Mouse (Mus musculus) heart, adult 2 months (tissue): Measurements from ENCODE around the gene Trem1. TPM values are rescaled to one million over a fixed set of nuclear protein-coding genes. Genes with fewer than 3 reads are reported as not detected.

Experiments used
- DNase-seq, 2 experiments: peaks; one replicate each; pipeline ENCODE4 v3.0.0; 2021
- H3K27ac ChIP-seq: fragments of 200-600 bp; 2 replicates; pipeline ENCODE4 v1.8.1; 2022
- H3K27me3 ChIP-seq: fragments of 200-500 bp; 2 replicates; pipeline ENCODE4 v1.6.1; 2012; ENCODE audit warnings: mild to moderate bottlenecking, low read length, inconsistent platforms, mixed read lengths; ENCODE audit not compliant: control insufficient read depth, insufficient read depth
- H3K36me3 ChIP-seq: fragments of 200-500 bp; 2 replicates; pipeline ENCODE4 v1.6.1; 2012; ENCODE audit warnings: low read length, inconsistent platforms; ENCODE audit not compliant: control insufficient read depth, insufficient read depth
- H3K4me1 ChIP-seq: fragments of 200-500 bp; 2 replicates; pipeline ENCODE4 v1.6.1; 2011; ENCODE audit warnings: low read length; ENCODE audit not compliant: control insufficient read depth, insufficient read depth
- H3K4me3 ChIP-seq: fragments of 200-600 bp; 2 replicates; pipeline ENCODE4 v1.8.1; 2022
- H3K79me2 ChIP-seq: fragments of 200-500 bp; replicated peaks from 2 replicates; pipeline ENCODE4 v1.6.1; 2012; ENCODE audit warnings: mild to moderate bottlenecking, inconsistent platforms, low read length, moderate library complexity, mixed read lengths; ENCODE audit not compliant: control insufficient read depth, insufficient read depth
- H3K9ac ChIP-seq: fragments of 200-500 bp; 2 replicates; pipeline ENCODE4 v1.6.1; 2012; ENCODE audit warnings: low read depth, mild to moderate bottlenecking, control low read depth, inconsistent platforms, low read length, mixed read lengths
- CTCF ChIP-seq: fragments of 200-600 bp; IDR thresholded peaks from 2 replicates; pipeline ENCODE4 v1.8.1; 2022; ENCODE audit warnings: antibody characterized with exemption, mild to moderate bottlenecking, moderate library complexity
- EP300 ChIP-seq: fragments of 200-500 bp; IDR thresholded peaks from 2 replicates; pipeline ENCODE4 v1.6.1; 2011; ENCODE audit warnings: low read depth, low read length, control low read depth; ENCODE audit not compliant: insufficient read depth
- POLR2A ChIP-seq: fragments of 200-500 bp; IDR thresholded peaks from 2 replicates; pipeline ENCODE4 v1.6.1; 2011; ENCODE audit warnings: mild to moderate bottlenecking, low read depth, low read length, control low read depth; ENCODE audit not compliant: insufficient read depth
- WGBS: fragments of 180-500 bp; shearing (Covaris S2); methylation state at CpG from one replicate; pipeline ENCODE4 v1.1.7; 2018; 5-methylcytosine and 5-hydroxymethylcytosine counted together
- intact Hi-C: fragments of 180-260 bp; cut with DNase I; formaldehyde crosslinking; loops from one replicate; pipeline ENCODE4 v1.15.1; 2025
- polyA plus RNA-seq: library from polyadenylated mRNA; depleted of rRNA; stranded (reverse); fragments of >200 nt; gene quantifications from 2 replicates; pipeline ENCODE4 v1.2.3, GENCODE M21; 2012
- total RNA-seq, 2 experiments: library from RNA; stranded (reverse); gene quantifications; 2 replicates each; pipeline ENCODE4 v1.2.3; 2021

Gene Trem1
- total and polyA plus RNA-seq, 3 experiments: 0.10 TPM; not detected in 1

DNA sequence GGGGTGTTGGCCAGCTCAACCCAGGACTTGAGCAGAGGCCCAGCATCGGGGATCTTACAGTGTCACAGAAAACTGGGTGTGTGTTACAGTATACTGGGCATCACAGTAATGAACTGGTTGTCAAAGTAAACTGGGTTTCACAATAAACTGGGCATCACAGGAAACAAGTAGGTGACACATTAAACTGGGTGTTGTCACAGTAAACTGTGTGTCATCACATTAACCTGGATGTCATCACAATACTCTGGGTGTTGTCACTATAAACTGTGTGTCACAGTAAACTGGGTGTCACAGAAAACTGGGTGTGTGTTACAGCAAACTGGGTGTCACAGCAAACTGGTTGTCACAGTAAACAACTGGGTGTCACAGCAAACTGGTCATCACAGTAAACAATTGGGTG is 17.1 kb upstream of the Trem1 start:
- TF ChIP-seq EP300 (no peak), POLR2A (no peak), CTCF (no peak)
- no peaks in the 10 kb centered on the region for H3K36me3 ChIP-seq
- no peaks in the 10 kb centered on the region for H3K4me1 ChIP-seq
- no peak overlapping the region for H3K4me3 ChIP-seq
- intact Hi-C loops: no loop called here
- WGBS: 78% methylated on average over 1 of the region's 1 CpGs
- DNase-seq: no peak
- no peaks in the 10 kb centered on the region for H3K27me3 ChIP-seq
- H3K27ac ChIP-seq: no peak overlapping the region
- H3K9ac ChIP-seq: no peak overlapping the region
- H3K79me2 ChIP-seq: no peaks in the 10 kb centered on the region

GRCm38 (mm10) chr17:48230680-48231079 is 1.9 kb upstream of the Trem1 start:
- no peak overlapping the region for H3K27ac ChIP-seq
- DNase-seq: no peak
- no peaks in the 10 kb centered on the region for H3K4me1 ChIP-seq
- 71% methylated on average over 7 of the region's 7 CpGs for WGBS
- H3K4me3 ChIP-seq: no peak overlapping the region
- H3K9ac ChIP-seq: no peak overlapping the region
- no peak for TF ChIP-seq CTCF
- TF ChIP-seq POLR2A: no peak
- TF ChIP-seq EP300: no peak
- H3K27me3 ChIP-seq: no peaks in the 10 kb centered on the region
- no peaks in the 10 kb centered on the region for H3K36me3 ChIP-seq
- intact Hi-C loops: no loop called here
- H3K79me2 ChIP-seq: no peaks in the 10 kb centered on the region

- no peak overlapping the region for H3K4me3 ChIP-seq
These were observed 1.2 kb downstream of the Trem1 start for GRCm38 (mm10) chr17:48233789-48234188.

GRCm38 (mm10) chr17:48234550-48234949 is 2.0 kb downstream of the Trem1 start:
- no peak for DNase-seq
- 64% methylated on average over 5 of the region's 5 CpGs for WGBS
- H3K4me1 ChIP-seq: no peaks in the 10 kb centered on the region
- intact Hi-C loops: no loop called here
- no peak overlapping the region for H3K4me3 ChIP-seq
- H3K27ac ChIP-seq: no peak overlapping the region
- TF ChIP-seq POLR2A (no peak), EP300 (no peak)
- no peak overlapping the region for H3K9ac ChIP-seq
- no peaks in the 10 kb centered on the region for H3K36me3 ChIP-seq
- no peaks in the 10 kb centered on the region for H3K27me3 ChIP-seq
- no peaks in the 10 kb centered on the region for H3K79me2 ChIP-seq

More at GRCm38 (mm10) chr17:48233789-48234188, 1.2 kb downstream of the Trem1 start:
- intact Hi-C loops: no loop called here
- DNase-seq: no peak
- no peaks in the 10 kb centered on the region for H3K4me1 ChIP-seq
- H3K27ac ChIP-seq: no peak overlapping the region
- no peak overlapping the region for H3K9ac ChIP-seq
- no peaks in the 10 kb centered on the region for H3K79me2 ChIP-seq
- 87% methylated on average over 4 of the region's 4 CpGs for WGBS
- no peaks in the 10 kb centered on the region for H3K27me3 ChIP-seq
- TF ChIP-seq EP300: no peak
- TF ChIP-seq CTCF: no peak
- no peak for TF ChIP-seq POLR2A
- no peaks in the 10 kb centered on the region for H3K36me3 ChIP-seq

DNA sequence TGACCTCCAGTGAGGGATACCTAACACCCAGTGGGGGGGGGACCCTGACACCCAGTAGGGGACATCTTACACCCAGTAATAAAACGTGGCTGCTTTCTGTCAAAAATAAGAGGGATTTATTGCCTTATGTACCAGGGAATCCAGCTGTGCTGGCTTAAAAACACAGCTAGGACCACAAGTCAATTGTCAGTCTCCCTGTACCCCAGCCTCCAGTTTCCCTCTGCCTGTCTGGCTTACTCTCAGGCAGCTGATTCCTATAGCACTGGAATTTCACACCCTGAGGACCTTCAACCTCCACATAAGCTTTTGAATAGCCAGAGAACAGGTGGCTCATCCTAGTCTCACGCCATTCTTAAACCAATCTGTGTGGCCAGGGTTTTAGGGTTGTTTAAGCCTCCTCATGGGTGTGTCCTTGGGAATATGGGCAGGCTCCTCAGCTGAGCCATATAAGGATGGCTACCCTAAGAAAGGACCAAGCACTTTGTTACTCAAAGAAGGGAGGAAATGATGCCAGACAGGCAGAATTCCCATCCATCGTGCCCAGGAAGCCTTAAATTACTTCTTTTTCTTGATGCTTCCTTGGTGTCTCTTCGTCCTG is 3.3 kb downstream of the Trem1 start:
- H3K9ac ChIP-seq: no peak overlapping the region
- WGBS: 40% methylated on average over 4 of the region's 4 CpGs
- no peak for DNase-seq
- no peak overlapping the region for H3K27ac ChIP-seq
- no peaks in the 10 kb centered on the region for H3K79me2 ChIP-seq
- H3K4me1 ChIP-seq: no peaks in the 10 kb centered on the region
- no peaks in the 10 kb centered on the region for H3K36me3 ChIP-seq
- no peak overlapping the region for H3K4me3 ChIP-seq
- TF ChIP-seq POLR2A (no peak), EP300 (no peak), CTCF (no peak)
- no peaks in the 10 kb centered on the region for H3K27me3 ChIP-seq
- intact Hi-C loops: no loop called here

- H3K4me1 ChIP-seq: no peaks in the 10 kb centered on the region
- H3K4me3 ChIP-seq: no peak overlapping the region
- H3K9ac ChIP-seq: no peak overlapping the region
- H3K27me3 ChIP-seq: no peaks in the 10 kb centered on the region
- H3K27ac ChIP-seq: no peak overlapping the region
- WGBS: 89% methylated on average over 8 of the region's 8 CpGs
- DNase-seq: no peak
- H3K36me3 ChIP-seq: no peaks in the 10 kb centered on the region
- intact Hi-C loops: no loop called here
- no peaks in the 10 kb centered on the region for H3K79me2 ChIP-seq
- TF ChIP-seq POLR2A: no peak
- TF ChIP-seq CTCF: no peak
- TF ChIP-seq EP300: no peak
These were observed 5.1 kb downstream of the Trem1 start for GRCm38 (mm10) chr17:48237621-48238020.
